Mouse (Mus musculus) cortical plate, adult 2 months (tissue): Measurements from ENCODE around the gene Nthl1.

Experiments
- CTCF ChIP-seq: fragments of 200-500 bp; IDR thresholded peaks from 2 replicates; pipeline ENCODE4 v1.5.1; 2011; ENCODE audit warnings: mild to moderate bottlenecking, control low read depth, low read length; ENCODE audit not compliant: insufficient read depth; ENCODE audit errors: extremely low read depth
- POLR2A ChIP-seq: fragments of 200-500 bp; IDR thresholded peaks from 2 replicates; pipeline ENCODE4 v1.6.1; 2011; ENCODE audit warnings: mild to moderate bottlenecking, low read length, control low read depth; ENCODE audit not compliant: insufficient read depth; ENCODE audit errors: extremely low read depth

DNA sequence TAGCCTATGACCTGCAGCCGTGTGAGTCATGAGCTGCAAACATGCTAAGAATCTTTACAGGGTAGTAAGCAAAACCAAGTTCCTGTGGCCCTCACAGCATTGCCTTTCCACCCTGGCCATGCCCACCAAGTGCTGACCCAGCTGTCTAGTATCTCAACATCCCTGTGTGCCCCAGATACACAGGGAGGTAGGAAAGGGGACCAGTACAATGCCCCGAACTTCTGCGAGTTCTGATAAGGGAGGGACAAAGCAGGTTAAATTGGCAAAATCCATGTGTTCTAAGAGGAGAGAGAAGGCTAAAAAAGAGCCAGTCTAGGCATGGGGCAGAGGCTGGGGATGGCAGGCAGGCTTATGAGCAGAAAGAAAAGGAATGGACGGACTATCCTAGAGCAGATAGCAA lies 24.1 kb upstream of the Nthl1 start:
- TF ChIP-seq CTCF, result no peak
- TF ChIP-seq POLR2A, result no peak
